ENCODE assay signal across 10 mouse cellular contexts in genomic region chr5:25296830-25297229, GRCm38 (mm10).
DNase-seq lines count a peak whose midpoint lies in the region.
"Had no signal": no experiment of that assay in that cellular context is flagged by ENCODE, and none has a peak within 500 bp of the region (broad histone marks: within the 10 kb centered on the region; RNA-seq: fewer than 3 reads in every experiment).

No protein-coding gene starts in this region.

- peak; percentile 28 to 45 for DNase-seq in frontal cortex, adult 2 months (ENCODE audit: extremely low spot score in 1 of 2, low spot score in 1 of 2)
- DNase-seq in frontal cortex, postnatal 25 days (ENCODE audit: low spot score in 2 of 2), result no peak
- DNase-seq in right cerebral cortex, postnatal 36 days (ENCODE audit: low spot score in 2 of 2), result peak; percentile 31 to 43
- DNase-seq in right cerebral cortex, postnatal 14 days, result no peak
- DNase-seq in layer of hippocampus, adult 18-20 months (ENCODE audit: low spot score in 2 of 2), result peak; percentile 66 to 89
- DNase-seq in telencephalon, adult 2 months (ENCODE audit: low read depth, low spot score), result peak; percentile 64
- DNase-seq in thymus, postnatal 25 days, result no peak
- DNase-seq in kidney, postnatal 4 days, result no peak
- DNase-seq: gastrocnemius, postnatal 10 days; lung, postnatal 14 days had no signal

Comparison
In these comparisons a context has a peak if more than half of its experiments do, and no peak if none do; other contexts are left out.
1. DNase-seq: peak in frontal cortex, adult 2 months (2 of 2), right cerebral cortex, postnatal 36 days (2 of 2), layer of hippocampus, adult 18-20 months (2 of 2) and telencephalon, adult 2 months (single experiment); none in frontal cortex, postnatal 25 days (0 of 2), right cerebral cortex, postnatal 14 days (single experiment), thymus, postnatal 25 days (single experiment) and kidney, postnatal 4 days (0 of 2).